Mouse (Mus musculus) stomach, postnatal 0 days (tissue): Measurements from ENCODE around the gene Ddrgk1.

Experiments used
- CTCF ChIP-seq: IDR thresholded peaks from 2 replicates; pipeline ENCODE4 v1.5.1; 2016; ENCODE audit warnings: antibody characterized with exemption, low read depth, mild to moderate bottlenecking, moderate library complexity
- EP300 ChIP-seq: optimal IDR thresholded peaks from 2 replicates; pipeline ENCODE3; 2016; ENCODE audit warnings: antibody characterized with exemption

DNA sequence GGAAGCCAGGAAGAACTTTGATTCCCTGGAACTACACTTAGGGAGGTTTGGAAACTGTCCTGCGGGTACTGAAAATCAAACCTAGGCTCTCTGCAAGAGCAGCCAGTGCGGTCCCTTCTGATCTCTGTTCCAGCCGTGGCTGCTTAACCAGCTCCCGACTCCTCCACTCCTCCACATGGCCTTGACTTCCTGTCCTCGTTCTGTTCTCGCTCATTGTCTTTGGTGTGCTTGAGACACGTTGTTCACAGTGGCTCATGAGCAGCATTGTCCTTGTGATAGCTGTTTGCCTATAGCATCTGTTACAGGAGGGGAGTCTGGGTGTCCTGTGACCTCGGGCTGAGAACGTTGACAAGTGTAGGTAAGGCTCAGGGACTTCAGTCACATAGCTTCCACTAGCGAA lies 12.8 kb upstream of the Ddrgk1 start:
- TF ChIP-seq CTCF (no peak), EP300 (no peak)
